Mouse (Mus musculus) testis, adult 2 months (tissue): ENCODE data around the gene Rxrg.

Experiments used
- CTCF ChIP-seq: fragments of 200-500 bp; IDR thresholded peaks from 2 replicates; pipeline ENCODE4 v1.5.1; 2012; ENCODE audit warnings: low read depth, mild to moderate bottlenecking, inconsistent platforms, low read length, moderate library complexity; ENCODE audit not compliant: control insufficient read depth, insufficient read depth, insufficient replicate concordance
- POLR2A ChIP-seq: fragments of 200-500 bp; IDR thresholded peaks from 2 replicates; pipeline ENCODE4 v1.6.1; 2012; ENCODE audit warnings: low read depth, mild to moderate bottlenecking, inconsistent platforms, low read length, moderate library complexity; ENCODE audit not compliant: control insufficient read depth

- TF ChIP-seq CTCF (no peak), POLR2A (no peak)
Observed at GRCm38 (mm10) chr1:167625098-167625497, 26.9 kb downstream of the Rxrg start.
